Mouse (Mus musculus) olfactory bulb, adult 2 months (tissue): ENCODE results near the gene Gm17657.

Experiments used
- CTCF ChIP-seq: fragments of 200-500 bp; IDR thresholded peaks from 2 replicates; pipeline ENCODE4 v1.5.1; 2012; ENCODE audit warnings: low read depth, mild to moderate bottlenecking, low read length, moderate library complexity; ENCODE audit not compliant: insufficient read depth
- POLR2A ChIP-seq: fragments of 200-500 bp; IDR thresholded peaks from 2 replicates; pipeline ENCODE4 v1.6.1; 2012; ENCODE audit warnings: mild to moderate bottlenecking, low read depth, low read length, moderate library complexity; ENCODE audit not compliant: insufficient read depth

DNA sequence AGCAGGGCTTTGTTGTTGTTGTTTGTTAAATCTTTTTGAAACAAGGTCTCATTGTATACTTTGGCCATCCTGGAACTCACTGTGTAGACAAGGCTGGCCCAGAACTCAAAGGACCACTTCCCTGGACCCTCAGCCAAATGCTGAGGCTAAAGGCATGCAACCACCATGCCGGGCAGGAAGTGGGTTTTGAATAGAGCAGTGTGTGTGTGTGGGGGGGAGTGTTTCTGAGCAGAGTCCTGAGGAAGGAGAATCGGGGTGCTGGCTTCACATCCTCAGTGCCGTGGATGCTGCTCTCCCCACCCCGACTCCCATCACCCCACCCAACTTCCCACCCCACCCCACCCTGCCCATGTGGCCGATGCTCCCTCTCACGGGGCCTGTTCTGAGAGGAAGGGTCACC, 36.0 kb upstream of the Gm17657 start:
- TF ChIP-seq CTCF, result no peak
- TF ChIP-seq POLR2A, result no peak
